Mouse (Mus musculus) B cell, adult 62 days (primary cell): ENCODE results near the gene Slc25a40. TPM values are rescaled to one million over a fixed set of nuclear protein-coding genes. Genes with fewer than 3 reads are reported as not detected.

Source experiments
- total RNA-seq: library from RNA; stranded (reverse); gene quantifications from 4 replicates; pipeline ENCODE4 v1.2.4, GENCODE M21; 2023

The Slc25a40 gene
- total RNA-seq = 8.4 to 10.2 TPM (median 9.3 TPM) in 4 replicates

GRCm38 (mm10) chr5:8422157-8422931 lies at the start of gene Slc25a40, which contains the start of gene Dbf4:
Gene Slc25a40, plus strand, starts transcription at chr5:8422850.
Gene Dbf4, minus strand, starts transcription at chr5:8422716.

Other genes starting within 250 kb of the Slc25a40 start
- 0.39 TPM in 1 of 4 replicates, not detected in the others for gene Adam22, start 54.7 kb upstream of the Slc25a40 start, total RNA-seq
- 39.8 to 52.0 TPM (median 45.3 TPM) in 4 replicates for gene Dbf4, start 134 bp upstream of the Slc25a40 start, total RNA-seq
- 1.1 to 3.0 TPM (median 1.6 TPM) in 4 replicates for gene Rundc3b, start 200.1 kb downstream of the Slc25a40 start, total RNA-seq
- gene Abcb1a, start 237.2 kb downstream of the Slc25a40 start, total RNA-seq = 2.7 to 3.6 TPM (median 3.2 TPM) in 4 replicates